Mouse (Mus musculus): ENCODE data around the gene Polr3b.

The Polr3b gene

DNA sequence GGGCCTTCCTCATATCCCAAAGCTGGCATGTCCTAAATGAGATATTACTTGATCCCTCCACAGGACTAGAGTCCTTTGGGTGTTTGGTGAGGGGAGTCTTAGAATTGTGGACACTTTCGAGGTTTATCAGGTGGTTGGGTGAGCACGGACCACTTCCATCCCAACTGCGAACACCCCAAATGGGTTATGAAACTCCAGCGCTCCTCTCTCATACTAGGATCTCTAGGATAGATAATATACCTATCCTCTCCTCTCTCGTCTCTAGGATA is 136.0 kb downstream of the Polr3b start:
- no peak for DNase-seq (ENCODE audit: low read depth in 1 of 2, low spot score in 2 of 2)

- no peak for DNase-seq (ENCODE audit: low read depth in 1 of 2, low spot score in 2 of 2)
Measured at GRCm38 (mm10) chr10:84758483-84759431, 136.7 kb downstream of the Polr3b start.

DNA sequence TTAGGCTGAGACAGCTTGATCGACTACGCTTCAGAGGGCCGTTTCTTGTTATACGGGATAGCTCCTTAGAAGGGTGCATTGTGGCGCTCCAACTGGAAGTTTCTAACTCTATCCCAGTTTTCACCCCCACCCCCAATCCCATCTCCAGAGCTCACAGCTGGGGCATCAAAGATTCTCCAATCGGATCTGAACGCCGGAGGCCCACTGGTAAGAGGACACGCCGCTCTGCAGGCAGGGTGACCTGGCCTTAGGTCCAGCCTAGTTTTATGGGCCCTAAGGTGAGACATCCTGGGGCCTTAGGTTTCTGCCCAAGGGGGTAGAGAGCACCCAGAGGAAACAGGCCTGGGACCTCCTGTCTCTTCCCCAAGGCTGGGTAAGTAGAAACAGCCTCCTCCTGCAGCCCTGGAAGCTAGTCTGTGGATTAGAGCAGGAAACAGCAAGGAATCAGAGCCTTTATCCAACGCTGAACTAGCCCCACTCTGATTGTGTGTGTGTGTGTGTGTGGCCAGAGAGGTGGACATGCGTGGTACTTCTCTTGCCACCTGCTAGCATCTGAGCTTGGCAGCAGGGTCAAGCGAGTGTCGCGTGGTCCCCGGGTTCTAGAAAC is 137.5 kb downstream of the Polr3b start:
- DNase-seq (ENCODE audit: low read depth in 1 of 2, low spot score in 2 of 2) = no peak

- no peak for DNase-seq (ENCODE audit: low read depth in 1 of 2, low spot score in 2 of 2)
Measured at GRCm38 (mm10) chr10:84760118-84761111, 138.3 kb downstream of the Polr3b start.

- no peak for DNase-seq (ENCODE audit: low read depth in 1 of 2, low spot score in 2 of 2)
Measured at GRCm38 (mm10) chr10:84768766-84769165, 146.7 kb downstream of the Polr3b start.

GRCm38 (mm10) chr10:84772380-84773130 is 150.5 kb downstream of the Polr3b start:
- no peak for DNase-seq (ENCODE audit: low read depth in 1 of 2, low spot score in 2 of 2)

- no peak for DNase-seq (ENCODE audit: low read depth in 1 of 2, low spot score in 2 of 2)
Measured at GRCm38 (mm10) chr10:84773889-84774288, 151.8 kb downstream of the Polr3b start.

- peak; percentile 80 to 83 for DNase-seq (ENCODE audit: low read depth in 1 of 2, low spot score in 2 of 2)
Measured at GRCm38 (mm10) chr10:84774573-84774972, 152.5 kb downstream of the Polr3b start.
